Mouse (Mus musculus) cerebellum, adult 2 months (tissue): ENCODE results near the gene Trpc1.

Experiments
- CTCF ChIP-seq: fragments of 200-500 bp; IDR thresholded peaks from 2 replicates; pipeline ENCODE4 v1.5.1; 2011; ENCODE audit warnings: low read depth, mild to moderate bottlenecking, control low read depth, low read length, moderate library complexity, borderline replicate concordance; ENCODE audit not compliant: insufficient read depth
- POLR2A ChIP-seq: fragments of 200-500 bp; IDR thresholded peaks from 2 replicates; pipeline ENCODE4 v1.6.1; 2011; ENCODE audit warnings: low read length, control low read depth, borderline replicate concordance; ENCODE audit not compliant: insufficient read depth

- no peak for TF ChIP-seq CTCF
- no peak for TF ChIP-seq POLR2A
Observed at GRCm38 (mm10) chr9:95762228-95762627, 12.1 kb upstream of the Trpc1 start.
